Mouse (Mus musculus) olfactory bulb, adult 2 months (tissue): ENCODE results near the gene Cga.

Experiments used
- CTCF ChIP-seq: fragments of 200-500 bp; IDR thresholded peaks from 2 replicates; pipeline ENCODE4 v1.5.1; 2012; ENCODE audit warnings: low read depth, mild to moderate bottlenecking, low read length, moderate library complexity; ENCODE audit not compliant: insufficient read depth
- POLR2A ChIP-seq: fragments of 200-500 bp; IDR thresholded peaks from 2 replicates; pipeline ENCODE4 v1.6.1; 2012; ENCODE audit warnings: mild to moderate bottlenecking, low read depth, low read length, moderate library complexity; ENCODE audit not compliant: insufficient read depth

DNA sequence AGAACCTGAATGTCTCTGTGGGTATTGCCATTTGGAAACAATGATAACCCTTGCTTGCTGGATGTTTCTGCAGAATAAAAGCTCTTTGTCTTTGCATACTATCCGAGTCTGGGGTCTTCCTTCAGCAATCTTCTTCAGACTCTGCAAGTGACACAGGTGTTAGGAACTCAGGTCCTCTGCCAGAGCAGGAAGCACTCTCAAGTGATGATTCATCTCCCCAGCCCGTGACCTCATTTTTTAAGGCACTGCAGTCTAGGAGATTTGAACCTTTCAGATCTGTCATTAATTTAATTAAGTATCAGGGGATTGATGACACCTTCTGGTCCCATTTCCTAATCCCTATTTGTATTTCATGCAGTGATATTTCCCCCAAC lies 3.8 kb upstream of the Cga start:
- no peak for TF ChIP-seq POLR2A
- TF ChIP-seq CTCF: no peak
